Comparison of ENCODE assay signal across 15 mouse cellular contexts in genomic region chr7:92950775-92951174, GRCm38 (mm10).
DNase-seq lines count a peak whose midpoint lies in the region; ATAC-seq lines count a peak whose summit lies in the region.
"Had no signal": no experiment of that assay in that cellular context is flagged by ENCODE, and none has a peak within 500 bp of the region (broad histone marks: within the 10 kb centered on the region; RNA-seq: fewer than 3 reads in every experiment).

No protein-coding gene starts in this region.

- H3K36me3 ChIP-seq in midbrain, embryonic 11.5 days (ENCODE audit: control insufficient read depth, insufficient read depth, low read length) = no peaks in the 10 kb centered on the region
- H3K36me3 ChIP-seq in midbrain, embryonic 14.5 days (ENCODE audit: control insufficient read depth, insufficient read depth, low read length) = no peaks in the 10 kb centered on the region
- H3K36me3 ChIP-seq in liver, embryonic 13.5 days = no peaks in the 10 kb centered on the region
- H3K36me3 ChIP-seq in forebrain, embryonic 10.5 days (replicated peaks) = no peaks in the 10 kb centered on the region
- H3K36me3 ChIP-seq: embryonic facial prominence, embryonic 13.5 days had no signal

- no peak overlapping the region for H3K27ac ChIP-seq in midbrain, embryonic 11.5 days (ENCODE audit: low read depth, low read length)
- no peak overlapping the region for H3K27ac ChIP-seq in midbrain, embryonic 14.5 days (replicated peaks; ENCODE audit: low read depth, low read length)
- H3K27ac ChIP-seq in liver, embryonic 13.5 days = no peak overlapping the region
- H3K27ac ChIP-seq in forebrain, embryonic 10.5 days = no peak overlapping the region
- H3K27ac ChIP-seq: embryonic facial prominence, embryonic 13.5 days had no signal

- H3K27me3 ChIP-seq in midbrain, embryonic 11.5 days (ENCODE audit: control insufficient read depth, insufficient read depth, low read length) = no peaks in the 10 kb centered on the region
- H3K27me3 ChIP-seq in midbrain, embryonic 14.5 days (ENCODE audit: control insufficient read depth, insufficient read depth, low read length) = no peaks in the 10 kb centered on the region
- H3K27me3 ChIP-seq in liver, embryonic 13.5 days = no peaks in the 10 kb centered on the region
- H3K27me3 ChIP-seq in forebrain, embryonic 10.5 days (ENCODE audit: poor library complexity, severe bottlenecking) = no peaks in the 10 kb centered on the region
- H3K27me3 ChIP-seq: embryonic facial prominence, embryonic 13.5 days had no signal

- ATAC-seq in midbrain, embryonic 11.5 days (ENCODE audit: low FRiP score) = no peak
- ATAC-seq in midbrain, embryonic 14.5 days (ENCODE audit: low FRiP score, low TSS enrichment) = no peak
- ATAC-seq in liver, embryonic 13.5 days (ENCODE audit: low read depth) = peak; percentile 63
- ATAC-seq: forebrain, postnatal 0 days; intestine, postnatal 0 days; Patski had no signal

- H3K9ac ChIP-seq in midbrain, embryonic 11.5 days (ENCODE audit: low read length) = no peak overlapping the region
- H3K9ac ChIP-seq in midbrain, embryonic 14.5 days (replicated peaks; ENCODE audit: low read length) = no peak overlapping the region
- no peak overlapping the region for H3K9ac ChIP-seq in liver, embryonic 13.5 days
- H3K9ac ChIP-seq: embryonic facial prominence, embryonic 13.5 days; forebrain, postnatal 0 days had no signal

- intact Hi-C loops in heart, postnatal 25 days (cut with DNase I) = no loop called here

- DNase-seq in heart, adult 11 months = peak; percentile 94
- DNase-seq in heart, postnatal 25 days (ENCODE audit: low spot score) = no peak
- DNase-seq in midbrain, embryonic 11.5 days (ENCODE audit: low spot score, missing footprints) = peak; percentile 23
- no peak for DNase-seq in midbrain, embryonic 14.5 days
- no peak for DNase-seq in liver, embryonic 13.5 days
- no peak for DNase-seq in forebrain, embryonic 10.5 days (ENCODE audit: extremely low spot score, low spot score)
- no peak for DNase-seq in B cell, adult 2 months
- no peak for DNase-seq in thymus, postnatal 25 days
- DNase-seq: cerebellum, postnatal 10 days; forebrain, postnatal 0 days; thymus, adult 18-20 months had no signal

- no peaks in the 10 kb centered on the region for H3K4me1 ChIP-seq in midbrain, embryonic 11.5 days (ENCODE audit: control insufficient read depth, insufficient read depth, low read length)
- H3K4me1 ChIP-seq in midbrain, embryonic 14.5 days (ENCODE audit: control insufficient read depth, insufficient read depth, low read length) = no peaks in the 10 kb centered on the region
- no peaks in the 10 kb centered on the region for H3K4me1 ChIP-seq in liver, embryonic 13.5 days (replicated peaks)
- H3K4me1 ChIP-seq in forebrain, embryonic 10.5 days = 0 out of 2 replicates have a peak, but pooled peaks cover 4% of the 10 kb centered on the region

- H3K4me3 ChIP-seq in midbrain, embryonic 11.5 days (ENCODE audit: low read depth, low read length) = no peak overlapping the region
- H3K4me3 ChIP-seq in midbrain, embryonic 14.5 days (replicated peaks; ENCODE audit: low read depth, low read length) = no peak overlapping the region
- no peak overlapping the region for H3K4me3 ChIP-seq in liver, embryonic 13.5 days (replicated peaks)
- no peak overlapping the region for H3K4me3 ChIP-seq in forebrain, embryonic 10.5 days
- H3K4me3 ChIP-seq: embryonic facial prominence, embryonic 13.5 days; myocyte had no signal

- WGBS in midbrain, embryonic 11.5 days = 87% methylated on average over 3 of the region's 3 CpGs
- 79% methylated on average over 3 of the region's 3 CpGs for WGBS in midbrain, embryonic 14.5 days
- 31% methylated on average over 3 of the region's 3 CpGs for WGBS in liver, embryonic 13.5 days (ENCODE audit: insufficient replicate concordance)
- WGBS in forebrain, embryonic 10.5 days = 84% methylated on average over 3 of the region's 3 CpGs

- no peak overlapping the region for H3K4me2 ChIP-seq in midbrain, embryonic 11.5 days
- H3K4me2 ChIP-seq in midbrain, embryonic 14.5 days (ENCODE audit: low read length) = no peak overlapping the region
- no peak overlapping the region for H3K4me2 ChIP-seq in liver, embryonic 13.5 days
- H3K4me2 ChIP-seq: embryonic facial prominence, embryonic 13.5 days had no signal

- H3K9me3 ChIP-seq in midbrain, embryonic 11.5 days (ENCODE audit: control insufficient read depth, low read length) = no peaks in the 10 kb centered on the region
- no peaks in the 10 kb centered on the region for H3K9me3 ChIP-seq in midbrain, embryonic 14.5 days (ENCODE audit: control insufficient read depth, low read length)
- no peaks in the 10 kb centered on the region for H3K9me3 ChIP-seq in liver, embryonic 13.5 days (replicated peaks)
- H3K9me3 ChIP-seq in forebrain, embryonic 10.5 days = no peaks in the 10 kb centered on the region
- H3K9me3 ChIP-seq: embryonic facial prominence, embryonic 13.5 days had no signal

Comparison
In these comparisons a context has a peak if more than half of its experiments do, and no peak if none do; other contexts are left out.
1. DNase-seq: peak in heart, adult 11 months (single experiment) and midbrain, embryonic 11.5 days (single experiment); none in heart, postnatal 25 days (single experiment), midbrain, embryonic 14.5 days (single experiment), liver, embryonic 13.5 days (single experiment), forebrain, embryonic 10.5 days (single experiment), B cell, adult 2 months (0 of 2) and thymus, postnatal 25 days (single experiment).